Mouse (Mus musculus) neutrophil, adult 65 days (primary cell): ENCODE data around the gene Pls3. TPM values are rescaled to one million over a fixed set of nuclear protein-coding genes. Genes with fewer than 3 reads are reported as not detected.

Source experiments
- total RNA-seq: library from RNA; stranded (reverse); gene quantifications from 2 replicates; pipeline ENCODE4 v1.2.4, GENCODE M21; 2023

Gene Pls3
- total RNA-seq, result 0.70 and 0.88 TPM in 2 replicates

GRCm38 (mm10) chrX:75874332-75875291, at the start of gene Pls3:
Gene Pls3, minus strand, starts transcription at chrX:75875182.

